Comparison of ENCODE assay signal across 9 mouse cellular contexts in the genomic region with DNA sequence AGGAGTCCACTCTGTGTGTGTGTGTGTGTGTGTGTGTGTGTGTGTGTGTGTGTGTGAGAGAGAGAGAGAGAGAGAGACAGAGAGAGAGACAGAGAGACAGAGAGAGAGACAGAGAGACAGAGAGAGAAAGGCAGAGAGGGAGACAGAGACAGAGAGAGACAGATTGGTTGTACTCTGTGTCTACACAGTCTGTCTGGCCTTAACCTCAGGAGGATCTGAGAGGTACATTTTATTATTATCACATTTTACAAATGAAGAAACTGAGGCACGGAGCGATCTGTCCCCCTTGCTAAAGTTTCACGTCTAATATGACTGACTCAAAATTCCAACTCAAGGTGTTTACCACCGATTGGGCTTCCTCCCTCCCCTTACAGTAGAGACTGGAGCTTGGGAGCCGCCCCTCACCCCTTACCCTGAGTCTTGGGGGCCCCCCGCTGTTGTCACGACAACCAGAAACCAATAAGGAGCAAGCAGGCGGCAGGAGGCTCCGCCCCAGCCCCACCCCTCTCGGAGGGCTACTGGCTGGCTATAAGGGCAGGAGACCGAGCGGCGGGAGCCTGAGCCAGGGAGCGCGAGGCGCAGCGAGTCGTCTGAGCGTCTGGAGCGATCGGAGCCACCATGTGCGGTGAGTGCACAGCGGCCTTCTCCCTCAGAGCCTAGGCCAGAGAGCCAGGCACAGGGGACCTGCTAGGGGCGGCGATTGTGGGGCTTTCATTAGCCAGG. TPM values are rescaled to one million over a fixed set of nuclear protein-coding genes. Genes with fewer than 3 reads are reported as not detected.
DNase-seq lines count a peak whose midpoint lies in the region; ATAC-seq and TF ChIP-seq lines count a peak whose summit lies in the region.
"Had no signal": no experiment of that assay in that cellular context is flagged by ENCODE, and none has a peak within 500 bp of the region (broad histone marks: within the 10 kb centered on the region; RNA-seq: fewer than 3 reads in every experiment).

TSS of gene Gfpt2 (plus strand) at position 560 of the 723 bp plus-strand sequence.

- 0 out of 2 replicates have a peak, but pooled peaks cover 2% of the 10 kb centered on the region for H3K9me3 ChIP-seq in hindbrain, postnatal 0 days (ENCODE audit: low read length)

- TF ChIP-seq CTCF in hindbrain, postnatal 0 days (IDR thresholded peaks at IDR 0.05; ENCODE audit: low read depth): no peak

- peak within 1 kb of the TSS; percentile 52 for H3K4me3 ChIP-seq in hindbrain, postnatal 0 days (ENCODE audit: low read length)

- under 1% methylated on average over 23 of the region's 25 CpGs for WGBS in hindbrain, postnatal 0 days

- peak; percentile 97 for ATAC-seq in hindbrain, postnatal 0 days
- no peak for ATAC-seq in erythroid progenitor cell, adult 5-6 weeks (replicated peaks; ENCODE audit: low FRiP score, poor library complexity, severe bottlenecking)

- peak within 1 kb of the TSS; percentile 60 for H3K9ac ChIP-seq in hindbrain, postnatal 0 days (replicated peaks; ENCODE audit: low read length)

- peak within 1 kb of the TSS; percentile 89 for H3K4me2 ChIP-seq in hindbrain, postnatal 0 days (ENCODE audit: low read depth, low read length)

- H3K36me3 ChIP-seq in hindbrain, postnatal 0 days (ENCODE audit: insufficient read depth, low read length): no peaks in the 10 kb centered on the region

- peak; percentile 61 to 63 for DNase-seq in adrenal gland, adult 18-20 months (ENCODE audit: low spot score in 2 of 2)
- DNase-seq in embryo, embryonic 10 days (ENCODE audit: low spot score): peak; percentile 91
- DNase-seq in gastrocnemius, postnatal 10 days: peak; percentile 79
- peak; percentile 91 for DNase-seq in hindbrain, postnatal 0 days (ENCODE audit: low spot score)
- DNase-seq in left cerebral cortex, adult 18-20 months (ENCODE audit: low spot score in 2 of 2): peak; percentile 67 to 82
- DNase-seq in lung, postnatal 36 days: peak; percentile 71
- peak; percentile 90 to 93 for DNase-seq in right cerebral cortex, postnatal 10 days (ENCODE audit: low spot score in 2 of 2)

- H3K27ac ChIP-seq in hindbrain, postnatal 0 days: no peak within 1 kb of the TSS

- H3K4me1 ChIP-seq in hindbrain, postnatal 0 days (ENCODE audit: insufficient read depth, low read length): no peaks in the 10 kb centered on the region

- H3K27me3 ChIP-seq in hindbrain, postnatal 0 days (ENCODE audit: insufficient read depth, low read length): no peaks in the 10 kb centered on the region

RNA-seq across cellular contexts. Expression of gene Gfpt2, which starts in this region (rescaled TPM):
- total RNA-seq in adrenal gland, adult 18-20 months (2021): 10 to 100 TPM in 1 of 2 experiments, 1 to 10 TPM in 1; 4.3 to 11.2 TPM
- total RNA-seq in gastrocnemius, postnatal 10 days (2021): 1 to 10 TPM; 7.4 to 9.5 TPM
- total RNA-seq in hindbrain, postnatal 0 days (2014; rRNA removed): 2.5 and 3.8 TPM in 2 replicates
- 5.0 and 5.4 TPM in 2 replicates for polyA plus RNA-seq in hindbrain, postnatal 0 days (2015; fragmentation: Nextera tagmentation; extraction: Ambion mirVana)
- total RNA-seq in left cerebral cortex, adult 18-20 months (2021): 1 to 10 TPM; 5.0 to 6.7 TPM
- 0.72 TPM in 1 of 2 replicates, not detected in the other for total RNA-seq in erythroid progenitor cell, adult 5-6 weeks (2015; ENCODE audit: low replicate concordance)
- total RNA-seq in erythroid progenitor cell, adult 5-6 weeks (2017; ENCODE audit: low replicate concordance): not detected in 2 replicates
- total RNA-seq: neutrophil, adult 5-6 weeks had no signal
